Mouse (Mus musculus) mouse embryonic stem cell (cell line): Measurements from ENCODE around the gene Gtsf1l.
"Not testable (repeated sequence)": the region's sequence is repeated elsewhere in the genome, so short reads cannot be mapped to it uniquely, and the experiment has no call there.

ENCODE experiments used
- in situ Hi-C, 2 experiments: fragments of 300-500 bp; cut with MboI; formaldehyde crosslinking; loops; 1 replicate in 1 of 2; 3 replicates in 1 of 2; pipeline ENCODE4 v1.14.3; 2019 to 2020; ENCODE audit warnings: low sequenced_read_pairs in 2 of 2, low pct_unique_long_range_greater_than_20kb in 1 of 2, mixed read lengths in 1 of 2; ENCODE audit not compliant: unreplicated experiment in 1 of 2

Gene Gtsf1l

GRCm38 (mm10) chr2:163058981-163059380, 28.7 kb downstream of the Gtsf1l start:
- in situ Hi-C loops, result not testable (repeated sequence)

- in situ Hi-C loops, result no loop called here
These were observed 31.1 kb downstream of the Gtsf1l start for GRCm38 (mm10) chr2:163056584-163056983.

GRCm38 (mm10) chr2:163055715-163056114, 31.9 kb downstream of the Gtsf1l start:
- in situ Hi-C loops, result no loop called here

- in situ Hi-C loops, result no loop called here
These were observed 32.7 kb downstream of the Gtsf1l start for GRCm38 (mm10) chr2:163054891-163055494.

GRCm38 (mm10) chr2:163054335-163054840, 33.3 kb downstream of the Gtsf1l start, which contains the start of gene Mybl2:
TSS of gene Mybl2 (plus strand) at chr2:163054687.
- in situ Hi-C loops, result no loop called here

GRCm38 (mm10) chr2:163052826-163053225, 34.8 kb downstream of the Gtsf1l start:
- in situ Hi-C loops, result no loop called here

GRCm38 (mm10) chr2:163052101-163052500, 35.6 kb downstream of the Gtsf1l start:
- in situ Hi-C loops, result no loop called here

GRCm38 (mm10) chr2:163051691-163052090, 36.0 kb downstream of the Gtsf1l start:
- in situ Hi-C loops, result no loop called here

- in situ Hi-C loops, result no loop called here
These were observed 38.5 kb downstream of the Gtsf1l start for GRCm38 (mm10) chr2:163049116-163049515.

- in situ Hi-C loops, result no loop called here
These were observed 39.5 kb downstream of the Gtsf1l start for GRCm38 (mm10) chr2:163048125-163048524.

- in situ Hi-C loops, result no loop called here
These were observed 47.7 kb downstream of the Gtsf1l start for GRCm38 (mm10) chr2:163039940-163040339.
